In the genomic region with DNA sequence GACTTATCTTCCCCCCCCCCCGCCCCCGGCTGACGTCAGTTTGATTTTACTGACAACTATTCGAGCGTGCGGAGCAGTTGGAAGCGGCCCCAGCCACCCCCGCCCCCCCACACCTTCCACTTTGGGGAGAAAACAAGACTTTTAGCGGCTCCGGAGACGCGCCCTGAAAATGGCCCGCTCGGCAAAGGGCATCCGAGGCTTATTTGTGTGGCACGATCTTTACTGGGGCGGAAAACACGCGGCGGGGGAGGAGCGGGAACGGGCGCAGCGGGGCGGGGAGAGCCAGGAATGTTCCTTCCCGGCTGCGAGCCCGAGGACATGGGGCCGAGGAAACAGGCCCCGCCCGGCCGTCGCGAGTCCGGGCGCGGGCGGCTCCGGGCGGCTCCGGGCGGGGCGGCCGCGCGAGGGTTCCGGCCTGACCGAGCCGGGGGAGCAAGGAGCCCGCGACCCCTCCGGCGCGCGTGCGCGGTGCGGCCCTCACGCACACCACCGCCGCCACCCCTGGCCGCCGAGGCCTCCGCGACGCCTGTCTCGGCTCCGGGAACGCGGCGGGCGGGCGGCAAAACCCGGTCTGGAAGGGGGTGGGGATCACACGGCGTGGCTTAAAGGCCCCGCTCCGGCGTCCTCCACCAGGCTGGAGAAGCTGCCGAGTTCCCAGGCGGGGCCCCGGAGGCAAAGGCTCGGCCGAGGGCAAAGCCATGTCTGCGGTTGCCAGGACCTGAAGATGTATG, we compare ENCODE assay signal across 7 mouse cellular contexts.
A peak's percentile ranks its signal among the peaks of the same experiment; 100 is the strongest.
DNase-seq lines count a peak whose midpoint lies in the region; ATAC-seq lines count a peak whose summit lies in the region.

No protein-coding gene starts in this region.

- H3K36me3 ChIP-seq in intestine, embryonic 16.5 days (ENCODE audit: control insufficient read depth, insufficient read depth, low read length) = no peaks in the 10 kb centered on the region
- no peaks in the 10 kb centered on the region for H3K36me3 ChIP-seq in midbrain, embryonic 11.5 days (ENCODE audit: control insufficient read depth, insufficient read depth, low read length)

- peak overlapping the region; percentile 87 for H3K9ac ChIP-seq in intestine, embryonic 16.5 days (ENCODE audit: low read depth, low read length)
- peak overlapping the region; percentile 68 for H3K9ac ChIP-seq in midbrain, embryonic 11.5 days (ENCODE audit: low read length)

- H3K27me3 ChIP-seq in intestine, embryonic 16.5 days (replicated peaks; ENCODE audit: control insufficient read depth, insufficient read depth, low read length) = no peaks in the 10 kb centered on the region
- H3K27me3 ChIP-seq in midbrain, embryonic 11.5 days (ENCODE audit: control insufficient read depth, insufficient read depth, low read length) = 0 out of 2 replicates have a peak, but pooled peaks cover 2% of the 10 kb centered on the region

- DNase-seq in adrenal gland, adult 18-20 months (ENCODE audit: low spot score in 2 of 2) = peak; percentile 91 to 92
- DNase-seq in embryo, embryonic 11 days = peak; percentile 96
- DNase-seq in gastrocnemius, postnatal 36 days = peak; percentile 90 to 93
- DNase-seq in left cerebral cortex, postnatal 36 days (ENCODE audit: low spot score in 2 of 2) = peak; percentile 92 to 94
- DNase-seq in midbrain, embryonic 11.5 days (ENCODE audit: low spot score, missing footprints) = peak; percentile 99
- peak; percentile 89 for DNase-seq in skeletal muscle tissue, adult 2 months (ENCODE audit: low read depth, low spot score)

- H3K4me2 ChIP-seq in intestine, embryonic 16.5 days (ENCODE audit: low read depth, low read length) = peak overlapping the region; percentile 81
- peak overlapping the region; percentile 68 for H3K4me2 ChIP-seq in midbrain, embryonic 11.5 days

- peak overlapping the region; percentile 63 for H3K4me3 ChIP-seq in intestine, embryonic 16.5 days (ENCODE audit: low read length)
- peak overlapping the region; percentile 34 for H3K4me3 ChIP-seq in midbrain, embryonic 11.5 days (ENCODE audit: low read depth, low read length)

- intact Hi-C loops in gastrocnemius, postnatal 36 days (cut with DNase I) = loop anchor here (1.0 to 5.0 kb wide), 3 partner anchors 86 to 279 kb away; partner anchors contain the start of gene Arid1b
- intact Hi-C loops in left cerebral cortex, postnatal 36 days (cut with DNase I) = loop anchor here (1.0 to 5.0 kb wide), 5 partner anchors 43 to 526 kb away; partner anchors contain the start of gene Arid1b

- H3K27ac ChIP-seq in intestine, embryonic 16.5 days (ENCODE audit: low read length) = peak overlapping the region; percentile 98
- H3K27ac ChIP-seq in midbrain, embryonic 11.5 days (ENCODE audit: low read depth, low read length) = peak overlapping the region; percentile 96

- ATAC-seq in intestine, embryonic 16.5 days = peak; percentile 97
- ATAC-seq in midbrain, embryonic 11.5 days (ENCODE audit: low FRiP score) = peak; percentile 96

- H3K4me1 ChIP-seq in intestine, embryonic 16.5 days (ENCODE audit: control insufficient read depth, insufficient read depth, low read length) = 0 out of 2 replicates have a peak, but pooled peaks cover 3% of the 10 kb centered on the region
- peaks cover 4% of the 10 kb centered on the region; the same call in 1 of the 2 replicates for H3K4me1 ChIP-seq in midbrain, embryonic 11.5 days (ENCODE audit: control insufficient read depth, insufficient read depth, low read length)

- WGBS in intestine, embryonic 16.5 days = under 1% methylated on average over 79 of the region's 85 CpGs
- WGBS in midbrain, embryonic 11.5 days = 0% methylated on average over 74 of the region's 85 CpGs

- H3K9me3 ChIP-seq in intestine, embryonic 16.5 days (ENCODE audit: control insufficient read depth, low read length) = no peaks in the 10 kb centered on the region
- H3K9me3 ChIP-seq in midbrain, embryonic 11.5 days (ENCODE audit: control insufficient read depth, low read length) = no peaks in the 10 kb centered on the region

Comparison
In these comparisons a context has a peak if more than half of its experiments do, and no peak if none do; other contexts are left out.
1. Peak in every context shown above with its lines: DNase-seq, ATAC-seq, H3K4me3 ChIP-seq and H3K27ac ChIP-seq.